Mouse (Mus musculus) cerebellum, adult 2 months (tissue): Measurements from ENCODE around the gene Cd81.

Experiments used
- CTCF ChIP-seq: fragments of 200-500 bp; IDR thresholded peaks from 2 replicates; pipeline ENCODE4 v1.5.1; 2011; ENCODE audit warnings: low read depth, mild to moderate bottlenecking, control low read depth, low read length, moderate library complexity, borderline replicate concordance; ENCODE audit not compliant: insufficient read depth
- POLR2A ChIP-seq: fragments of 200-500 bp; IDR thresholded peaks from 2 replicates; pipeline ENCODE4 v1.6.1; 2011; ENCODE audit warnings: low read length, control low read depth, borderline replicate concordance; ENCODE audit not compliant: insufficient read depth

- TF ChIP-seq CTCF (no peak), POLR2A (no peak)
These were observed 47.7 kb upstream of the Cd81 start, which contains the start of gene Tspan32 for GRCm38 (mm10) chr7:143004727-143005343.
